Mouse (Mus musculus) c-Kit-positive CD71-positive TER-119-negative erythroid progenitor cells, embryonic 14.5 days (primary cell): ENCODE measurements at regions not wholly inside any gene's neighbourhood (a gene's known extent, or its start where the extent isn't known, plus 50 kb on each side); places are given as distances from the start of the nearest gene placed in this dataset.

Source experiments
- DNase-seq: peaks from one replicate; pipeline ENCODE4 v3.0.0-alpha.2; 2013; ENCODE audit warnings: low read depth

DNA sequence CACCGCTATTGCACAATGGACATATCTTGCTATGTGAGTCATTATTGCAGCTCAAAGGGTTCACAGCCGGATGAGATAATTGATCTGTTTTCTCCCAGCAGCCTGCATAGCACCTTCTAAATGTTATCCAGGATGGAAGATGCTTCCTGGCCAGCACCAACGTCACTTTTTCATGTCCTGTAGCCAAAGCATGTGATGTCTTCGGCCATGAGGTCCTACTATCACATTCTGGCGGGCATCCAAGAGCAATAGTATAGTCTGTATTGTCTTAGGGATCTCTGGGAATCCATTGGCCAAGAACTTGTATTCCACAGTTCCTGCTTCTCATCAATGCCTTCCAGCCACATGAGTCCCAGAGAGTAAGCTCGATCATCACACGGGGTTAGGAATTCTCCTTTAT, 70.6 kb downstream of the Npy start:
- DNase-seq = no peak

DNA sequence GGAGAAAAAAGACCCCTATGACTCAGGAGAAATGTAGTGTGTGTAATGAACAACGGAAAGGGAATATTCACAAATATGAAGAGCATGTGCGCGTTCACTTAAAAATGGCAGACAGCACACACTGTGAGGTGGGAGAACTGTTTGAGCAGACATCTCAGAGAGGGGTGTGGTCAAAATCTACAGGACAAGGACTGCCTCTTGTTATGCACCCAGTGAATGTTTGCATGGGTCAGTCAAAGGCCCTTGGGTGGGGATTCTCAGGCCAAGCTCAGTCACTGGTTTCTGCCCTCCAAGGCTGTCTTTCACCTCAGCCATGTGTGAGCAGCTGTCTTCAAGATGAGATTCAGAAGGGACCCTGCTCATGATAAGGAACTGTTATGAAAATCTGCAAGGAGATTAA, 76.6 kb downstream of the Npy start:
- DNase-seq = no peak

DNA sequence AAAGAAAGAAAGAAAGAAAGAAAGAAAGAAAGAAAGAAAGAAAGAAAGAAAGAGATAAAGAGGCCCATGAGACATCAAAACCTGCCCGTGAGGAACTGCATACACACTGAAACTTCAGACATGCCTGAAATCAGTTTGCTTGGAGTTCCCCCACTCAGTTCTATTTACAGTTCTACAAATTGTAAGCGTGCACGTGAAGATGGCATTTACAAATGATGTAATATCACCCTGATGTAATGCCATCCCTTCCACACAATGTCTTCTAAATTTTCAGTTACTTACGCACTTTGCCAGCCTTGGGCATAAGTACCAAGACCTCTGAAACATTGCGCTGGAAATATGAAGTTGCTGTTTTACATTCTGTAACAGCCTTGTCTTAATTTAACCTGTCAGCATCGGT, 79.0 kb downstream of the Npy start:
- DNase-seq = no peak

DNA sequence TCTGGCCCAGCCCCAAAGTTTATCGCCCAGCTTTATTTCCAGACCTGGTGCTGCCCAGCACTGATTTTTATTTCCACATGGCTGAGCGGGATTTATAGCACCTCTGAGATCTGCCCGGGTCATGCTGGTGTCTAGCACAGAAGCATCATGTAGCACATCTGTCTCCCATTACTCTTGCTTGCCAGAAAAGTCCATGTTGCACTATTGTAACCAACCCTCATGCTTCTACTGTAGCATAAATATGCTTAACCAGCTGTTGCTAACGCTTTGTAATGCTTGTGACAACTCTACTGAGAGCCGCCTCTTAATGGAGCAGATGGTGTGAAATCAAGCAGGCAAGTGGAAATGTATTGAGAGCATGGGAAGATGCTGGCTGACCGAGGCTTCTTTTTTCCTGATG, 81.5 kb downstream of the Npy start:
- no peak for DNase-seq

DNA sequence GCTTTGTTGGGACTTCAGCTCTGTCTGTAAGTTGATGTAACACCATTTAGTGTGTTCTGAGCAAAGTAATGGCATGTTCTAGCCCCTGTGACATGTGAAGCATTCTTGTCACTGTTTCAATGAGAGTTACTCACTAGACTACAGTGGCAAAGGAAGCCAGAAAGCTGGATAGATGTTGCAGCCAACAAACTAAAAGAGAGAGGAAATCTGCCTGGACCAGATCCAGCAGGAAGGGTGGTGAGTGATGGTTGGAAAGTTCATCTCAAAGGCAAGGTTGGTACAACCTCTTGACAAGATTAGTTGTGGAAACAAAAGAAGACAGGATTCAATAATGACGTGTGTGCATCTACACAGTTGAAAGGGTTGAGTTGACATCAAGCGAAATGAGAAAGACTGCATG, 83.9 kb downstream of the Npy start:
- DNase-seq = no peak

DNA sequence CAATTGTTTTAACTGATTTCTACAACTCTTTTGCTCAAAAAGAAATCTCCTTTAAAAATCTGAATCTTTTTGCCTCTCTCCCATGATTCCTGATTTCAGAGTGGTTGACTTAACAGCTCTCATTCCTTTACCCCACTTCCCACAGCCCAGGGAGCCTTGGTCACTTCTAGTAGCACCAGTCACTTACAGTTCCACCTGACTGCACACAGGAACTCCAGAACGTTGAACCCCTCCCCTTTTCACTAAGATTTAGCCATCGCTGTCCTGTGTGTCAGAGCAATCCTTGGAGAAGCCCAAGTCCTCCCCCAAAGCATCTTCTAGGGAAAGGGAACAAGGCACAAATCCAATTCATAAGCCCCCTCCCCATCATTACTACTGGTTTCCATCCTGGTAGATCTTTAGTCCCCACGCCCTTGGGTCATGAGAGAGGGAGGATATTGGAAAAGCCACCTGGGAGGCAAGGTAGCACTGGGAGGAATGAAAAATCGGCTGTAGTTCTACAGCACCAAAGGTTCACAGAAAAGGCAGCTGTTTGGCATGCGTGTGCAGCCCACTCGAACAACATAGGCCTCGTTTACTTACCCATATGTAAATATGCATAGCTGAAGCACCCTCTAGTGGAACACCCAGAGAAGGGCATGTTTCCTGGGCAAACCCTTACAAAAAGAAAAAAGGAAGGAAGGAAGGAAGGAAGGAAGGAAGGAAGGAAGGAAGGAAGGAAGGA, 96.7 kb downstream of the Npy start:
- no peak for DNase-seq

DNA sequence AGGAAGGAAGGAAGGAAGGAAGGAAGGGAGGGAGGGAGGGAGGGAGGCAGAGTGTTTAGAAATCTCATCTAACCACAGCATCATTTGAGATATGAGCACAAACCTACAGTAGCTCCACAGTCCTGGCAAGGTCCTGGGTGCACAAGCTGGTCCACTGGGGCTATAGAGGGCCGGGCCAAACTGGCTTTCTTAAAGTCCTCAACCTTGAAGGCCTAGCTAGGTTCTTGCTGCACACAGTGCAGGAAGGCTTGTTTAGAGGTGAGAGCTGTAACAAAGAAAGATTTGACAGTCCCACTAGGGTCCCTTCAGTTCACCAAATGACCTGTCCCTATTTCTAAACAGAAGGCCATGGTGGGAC, 97.3 kb downstream of the Npy start:
- no peak for DNase-seq

DNA sequence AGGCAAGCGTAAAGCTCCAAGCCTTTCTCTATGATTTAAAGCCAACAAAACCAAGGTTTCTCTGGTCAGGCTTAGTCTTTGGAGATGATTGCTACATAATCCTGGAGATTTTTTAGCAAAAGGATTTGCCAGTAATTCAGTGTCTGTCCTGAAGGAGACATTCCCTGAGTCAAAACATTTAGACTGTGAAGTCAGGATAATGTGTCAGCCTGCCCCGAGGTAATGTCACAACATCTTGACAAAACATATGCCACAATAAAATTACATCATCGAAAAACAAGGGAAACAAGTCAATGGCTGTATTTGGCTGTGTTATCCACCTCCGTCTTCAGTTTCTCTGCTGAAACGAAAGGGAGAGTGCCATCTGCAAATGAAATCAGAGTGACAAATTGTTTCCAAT, 101.8 kb downstream of the Npy start:
- DNase-seq = no peak

DNA sequence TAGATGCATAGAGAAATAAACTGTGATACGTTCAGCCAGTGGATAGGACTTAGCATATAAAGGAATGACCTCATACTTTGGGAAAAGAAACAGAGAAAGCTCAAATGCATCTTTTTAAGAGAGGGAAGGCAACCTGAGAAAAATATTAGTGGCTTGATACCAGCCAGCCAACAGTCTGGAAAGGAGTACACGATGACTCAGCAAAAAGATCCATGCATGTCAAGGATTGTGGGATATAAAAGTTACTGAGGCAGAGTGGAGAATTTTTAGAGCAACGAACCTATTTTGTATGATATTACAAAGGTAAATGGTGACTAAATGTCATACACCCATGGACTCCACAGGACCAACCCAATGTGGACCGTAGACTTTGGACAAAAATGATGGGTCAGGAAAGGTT, 105.6 kb downstream of the Npy start:
- no peak for DNase-seq

DNA sequence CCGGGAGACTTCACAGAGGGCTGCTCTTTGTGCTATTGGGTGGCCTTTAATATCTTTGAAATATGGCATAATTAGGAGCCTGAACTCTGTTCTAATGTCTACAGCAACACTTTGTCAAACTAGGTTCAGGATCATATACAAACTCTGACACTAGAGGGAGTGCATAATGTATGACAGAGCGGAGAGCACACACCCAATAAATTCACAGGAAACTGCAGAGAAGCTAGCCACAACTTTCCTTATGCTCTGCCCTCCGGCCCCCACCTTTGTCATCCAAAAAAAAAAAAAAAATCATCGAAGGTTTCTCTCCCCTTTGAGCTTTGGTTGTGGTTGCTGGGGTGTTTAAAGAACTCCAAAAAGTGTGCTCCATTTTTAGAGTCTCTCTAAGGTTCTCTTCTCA, 107.6 kb downstream of the Npy start:
- DNase-seq = no peak

DNA sequence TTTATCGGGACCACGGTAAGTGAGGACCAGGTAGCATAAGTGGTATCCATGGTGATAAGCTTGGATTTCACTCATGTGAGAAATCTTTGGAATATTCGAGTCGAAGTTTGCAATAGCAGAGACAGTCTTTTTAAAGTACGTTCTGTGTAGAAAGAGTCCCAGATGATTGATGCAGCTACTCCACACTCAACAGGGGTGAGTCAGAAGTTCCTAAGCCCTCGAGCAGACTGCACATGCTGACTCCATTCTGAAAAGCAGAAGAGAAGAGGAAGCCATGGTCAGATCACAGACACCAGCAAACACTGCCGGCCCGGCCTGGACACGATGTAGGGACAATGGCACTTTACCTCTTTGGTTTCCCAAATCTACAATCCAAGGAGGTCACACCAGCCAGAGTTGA, 120.6 kb downstream of the Npy start:
- DNase-seq = no peak

DNA sequence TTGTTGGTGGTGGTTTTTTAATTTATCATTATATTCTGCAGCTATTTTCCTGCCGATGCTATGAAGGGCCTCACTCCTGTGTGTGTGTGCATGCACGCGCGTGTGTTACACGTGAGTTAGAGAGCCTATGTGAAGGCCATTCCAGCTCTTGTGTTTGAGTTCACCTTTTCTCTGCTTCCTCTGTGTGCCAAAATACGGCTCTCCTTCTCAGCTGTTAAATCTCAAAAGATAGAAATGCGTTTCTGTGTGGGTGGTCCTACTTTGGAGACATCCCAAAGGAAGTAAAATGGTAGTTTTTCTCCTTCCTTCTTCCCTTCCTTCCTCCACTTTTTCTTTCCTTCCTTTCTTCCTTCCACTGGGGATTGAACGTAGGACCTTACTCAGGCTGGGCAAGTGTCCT, 136.4 kb downstream of the Npy start:
- no peak for DNase-seq

DNA sequence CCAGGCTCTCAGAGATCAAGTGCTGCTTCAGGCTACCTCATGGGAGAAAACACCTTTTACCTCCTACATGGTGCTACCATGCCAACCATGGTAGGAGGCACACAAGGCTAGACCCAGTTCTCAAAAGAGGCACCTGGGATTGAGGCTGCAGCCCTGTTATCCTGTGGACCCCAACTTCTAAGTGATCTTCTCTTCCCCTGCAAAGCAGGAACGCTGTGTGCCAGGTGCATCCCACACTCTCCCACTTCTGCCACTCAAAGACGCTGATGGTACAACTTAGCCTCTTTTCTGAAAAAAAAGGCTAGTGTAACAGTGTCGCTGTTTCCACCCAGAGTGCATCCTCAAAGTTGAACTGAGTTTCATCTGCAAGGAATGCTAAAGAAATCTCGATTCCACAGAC, 138.7 kb downstream of the Npy start:
- DNase-seq = no peak

DNA sequence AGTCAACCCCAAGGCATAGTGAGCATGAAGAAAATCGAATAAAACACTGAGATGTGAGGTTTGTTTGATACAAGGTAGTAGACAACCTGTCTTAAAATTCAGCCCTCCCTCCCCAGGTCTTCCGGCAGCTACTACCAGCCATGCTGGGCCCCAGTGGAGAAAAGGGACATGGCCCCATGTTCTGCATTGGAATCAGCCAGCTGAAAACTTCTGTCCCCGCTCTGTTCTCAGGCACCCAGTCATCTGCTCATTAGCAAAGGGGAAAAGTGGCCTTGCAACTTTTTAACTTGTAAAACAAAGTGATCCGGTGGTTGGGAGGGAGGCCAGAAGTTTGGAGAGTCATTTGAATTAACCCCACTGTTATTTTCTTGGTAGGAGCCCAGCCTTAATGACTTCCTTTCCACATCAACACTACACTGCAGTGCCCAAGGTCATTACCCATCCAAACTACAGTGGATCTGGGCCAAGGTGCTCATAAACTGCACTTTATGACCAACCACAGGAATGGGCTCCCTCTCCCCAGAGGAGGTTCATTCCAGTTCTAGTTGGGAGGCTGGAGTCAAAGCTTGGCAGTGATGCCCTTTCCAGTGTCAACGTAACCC, 143.5 kb downstream of the Npy start:
- no peak for DNase-seq

DNA sequence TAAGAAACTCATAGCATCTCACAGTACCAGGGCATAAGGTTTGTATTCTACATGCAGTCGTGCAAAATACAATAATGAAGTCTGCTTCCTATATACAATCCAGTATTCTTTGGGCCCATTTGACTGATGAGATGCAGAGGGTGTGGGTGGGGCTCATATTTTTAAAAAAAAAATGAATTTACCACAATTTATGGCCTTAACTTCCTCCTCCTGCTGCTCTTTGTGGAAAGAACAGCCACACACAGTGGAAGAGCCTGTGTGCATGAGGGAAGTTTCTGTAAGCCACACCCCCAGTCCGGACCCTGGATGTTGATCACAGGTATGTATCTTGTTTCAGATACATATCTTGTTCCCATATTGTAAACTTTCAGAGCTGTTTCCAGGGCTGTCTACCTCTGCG, 143.5 kb upstream of the Mpp6 start:
- DNase-seq = no peak

DNA sequence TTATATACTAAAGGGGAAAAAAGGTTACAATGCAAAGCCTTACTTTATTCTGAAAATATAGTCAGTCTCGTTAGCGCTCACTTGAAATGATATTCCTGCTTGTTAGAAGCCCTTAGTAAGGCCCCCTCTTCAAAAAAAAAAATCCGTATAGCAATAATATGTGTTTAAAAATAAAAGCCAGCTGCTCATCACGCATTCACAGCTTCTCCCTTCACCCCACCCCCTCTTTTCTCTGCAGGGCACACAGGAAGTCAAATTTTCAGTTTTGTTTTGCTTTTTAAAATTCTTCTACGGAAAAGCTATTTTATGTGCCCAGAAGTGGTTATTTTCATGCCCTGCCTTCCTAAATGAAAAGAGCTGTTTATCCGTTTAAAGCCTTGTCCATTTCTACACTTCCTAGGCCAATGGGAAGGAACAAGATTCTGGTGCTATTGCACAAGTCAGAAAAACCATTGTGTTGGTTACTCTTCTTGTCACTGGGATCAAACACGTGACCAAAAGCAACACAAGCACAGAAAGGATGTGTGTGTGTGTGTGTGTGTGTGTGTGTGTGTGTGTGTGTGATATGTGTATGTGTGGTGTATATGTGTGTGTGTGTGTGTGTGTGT, 136.7 kb upstream of the Mpp6 start:
- DNase-seq = no peak

DNA sequence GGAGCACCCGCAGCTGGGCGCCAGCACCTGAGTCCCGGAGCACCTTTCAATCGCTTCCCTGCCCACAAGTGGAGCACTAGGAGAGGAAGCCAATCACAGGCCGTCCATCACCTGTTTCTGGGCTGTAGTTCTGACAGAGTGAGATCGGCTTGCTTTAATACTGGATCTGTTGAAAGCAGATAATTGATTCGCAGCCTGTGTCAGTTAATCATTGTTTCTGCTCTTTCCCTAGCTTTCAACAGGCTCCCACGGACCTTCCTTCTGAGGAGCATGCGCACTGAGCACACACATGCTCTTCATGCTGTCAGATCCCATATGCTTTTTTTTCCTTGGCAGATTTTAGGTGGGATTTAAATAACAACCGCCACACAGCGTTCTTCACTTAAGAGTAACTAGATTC, 132.3 kb upstream of the Mpp6 start:
- no peak for DNase-seq

DNA sequence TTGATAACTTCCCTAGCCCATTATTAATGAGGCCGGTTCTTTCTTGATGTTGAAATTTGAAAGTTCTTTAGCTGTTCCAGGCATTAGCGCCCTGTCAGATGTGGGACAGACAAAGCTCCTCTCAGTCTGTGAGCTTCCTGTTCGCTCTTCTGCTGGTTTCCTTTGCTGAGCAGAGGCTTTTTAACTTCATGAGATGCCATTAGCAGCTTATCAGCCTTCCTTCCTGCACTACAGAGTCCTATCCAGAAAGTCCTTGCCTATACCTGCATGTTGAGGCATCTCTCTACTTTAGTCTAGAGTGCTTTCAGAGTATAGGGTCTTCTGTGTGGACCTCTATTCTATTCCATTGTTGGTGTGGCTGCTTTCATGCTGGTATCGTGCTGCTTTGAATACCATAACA, 126.3 kb upstream of the Mpp6 start:
- DNase-seq = no peak

DNA sequence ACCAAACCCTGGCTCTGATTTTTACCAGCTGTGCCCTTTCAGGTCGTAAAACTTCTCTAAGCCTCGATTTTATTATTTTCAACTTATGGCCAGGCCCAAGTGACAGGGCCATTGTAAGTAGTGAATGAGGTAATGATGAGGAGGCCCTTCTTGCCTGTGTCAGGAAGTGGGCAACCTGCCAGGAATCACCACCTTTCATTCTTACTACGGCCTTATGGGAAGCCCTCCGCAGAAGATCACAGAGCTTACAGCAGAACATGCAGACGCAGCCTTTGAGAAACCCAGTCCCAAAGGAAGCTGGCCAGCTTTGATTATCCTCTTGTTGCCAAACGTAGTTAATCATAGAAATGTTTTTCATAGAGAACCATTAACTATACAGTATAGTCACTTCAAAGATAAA, 124.9 kb upstream of the Mpp6 start:
- DNase-seq = no peak

DNA sequence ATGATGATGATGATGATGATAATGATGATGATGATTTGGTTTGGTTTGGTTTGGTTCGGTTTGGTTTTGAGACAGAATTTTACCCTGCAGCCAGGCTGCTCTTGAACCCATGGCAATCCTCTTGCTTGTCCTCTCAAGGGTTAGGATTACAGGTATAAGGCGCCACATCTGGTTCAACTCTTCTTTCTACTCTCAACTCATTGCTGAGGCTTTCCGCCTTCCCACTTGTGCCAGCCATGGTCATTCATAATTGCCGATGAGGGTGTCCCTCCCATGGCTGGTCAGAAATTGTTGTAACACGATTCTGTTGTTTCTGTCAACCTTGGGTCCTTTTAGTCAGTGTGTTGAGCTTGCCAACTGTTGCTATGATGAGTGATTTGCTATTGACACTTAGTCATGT, 122.9 kb upstream of the Mpp6 start:
- DNase-seq = no peak

DNA sequence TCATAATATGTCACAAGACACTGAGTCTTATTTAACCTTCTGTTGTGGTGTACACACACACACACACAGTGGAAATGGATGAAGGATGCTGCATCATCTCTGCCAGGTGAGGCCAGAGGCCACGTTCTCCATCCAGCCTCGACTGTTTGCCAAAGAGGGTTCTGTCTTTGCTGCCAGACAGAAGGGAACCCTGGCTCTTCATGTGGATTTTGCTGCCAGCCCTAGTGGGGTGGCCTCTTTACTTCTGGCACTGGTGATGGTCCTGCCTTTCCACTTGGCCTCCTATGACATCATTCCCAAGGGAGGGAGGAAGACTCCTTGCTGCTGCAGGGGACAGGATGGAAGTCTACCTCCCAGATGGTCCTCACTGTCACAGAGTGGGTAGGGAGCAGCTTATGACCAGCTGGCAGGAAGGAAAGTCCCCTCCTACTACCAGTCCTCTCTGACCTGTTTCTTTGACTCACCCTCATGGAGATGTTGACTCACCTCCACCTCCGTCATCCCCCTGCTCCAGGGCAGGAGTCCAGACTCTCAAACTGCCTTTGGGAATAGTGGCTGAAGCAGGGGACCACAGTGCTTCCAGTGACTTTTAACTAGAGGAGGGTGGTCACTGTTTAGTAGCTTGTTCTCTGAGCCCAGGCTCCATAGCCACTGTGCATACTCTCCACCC, 122.4 kb upstream of the Mpp6 start:
- DNase-seq = no peak

DNA sequence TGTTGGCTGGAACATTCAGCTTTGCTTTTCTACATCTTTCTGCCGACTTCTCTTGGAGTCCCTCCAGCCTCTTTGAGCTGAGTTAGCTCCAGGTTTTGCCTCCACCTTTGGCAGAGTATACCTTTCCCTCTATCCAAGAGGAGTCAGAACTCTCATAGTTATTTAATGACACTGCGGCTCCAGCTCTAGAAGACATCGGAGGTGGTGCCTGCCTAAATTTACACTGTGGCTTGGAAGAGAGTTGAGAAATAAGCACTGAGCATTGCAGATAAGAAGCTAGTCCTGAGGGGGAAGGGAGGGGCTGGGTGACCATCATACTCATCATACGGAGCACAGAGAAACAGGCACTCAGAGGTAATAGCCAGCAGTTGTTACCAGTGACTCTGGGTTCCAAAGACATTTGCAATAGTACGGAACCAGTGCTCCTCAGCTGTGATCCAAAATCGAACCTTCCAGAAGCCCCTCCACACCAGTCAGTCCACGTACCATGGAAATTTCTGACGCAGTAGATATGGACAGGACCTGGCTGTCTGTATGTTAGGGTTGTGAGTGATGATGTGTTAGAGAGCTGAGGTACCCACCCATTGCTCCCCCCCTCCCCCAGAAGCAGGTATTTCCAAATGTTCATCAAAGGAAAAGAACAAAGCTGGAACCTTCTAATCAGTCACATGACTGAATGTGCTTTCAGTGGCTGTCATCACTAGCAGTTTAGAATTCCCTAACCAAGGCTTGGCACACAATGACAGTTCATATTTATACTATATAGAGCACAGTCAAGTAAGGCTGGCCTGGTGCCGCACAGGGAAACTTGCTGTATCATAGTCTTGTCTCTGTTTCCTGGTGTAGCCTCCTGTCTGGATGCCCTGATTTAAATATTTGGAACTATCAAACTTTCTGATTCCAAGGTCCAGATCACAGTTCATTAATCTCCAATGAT, 120.2 kb upstream of the Mpp6 start:
- DNase-seq = no peak

DNA sequence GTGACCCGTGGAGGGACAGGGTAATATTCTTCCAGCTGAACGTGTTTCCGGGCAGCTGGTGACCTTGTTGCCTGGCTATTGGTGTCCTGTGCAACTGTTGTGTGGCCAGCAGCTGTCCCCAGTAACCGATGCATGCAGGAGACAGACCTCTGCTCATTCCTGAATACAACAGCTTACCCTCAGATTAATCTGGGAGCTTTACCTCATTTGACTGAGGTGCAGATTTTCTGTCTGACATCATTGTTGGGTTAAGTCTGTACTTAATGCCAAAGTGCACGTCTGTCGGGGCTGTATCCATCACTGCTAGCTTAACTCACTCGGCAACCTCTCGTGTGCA, 119.6 kb upstream of the Mpp6 start:
- no peak for DNase-seq
